Mouse (Mus musculus) neural tube, embryonic 15.5 days (tissue): ENCODE results near the gene Fbxo46. TPM values are rescaled to one million over a fixed set of nuclear protein-coding genes. Genes with fewer than 3 reads are reported as not detected.
"Not testable (repeated sequence)": the region's sequence is repeated elsewhere in the genome, so short reads cannot be mapped to it uniquely, and the experiment has no call there.

Source experiments
- ATAC-seq: fragments of 200-750 bp; cut with Nextera tagmentation; 2 replicates; pipeline ENCODE4 v1.8.0; 2017; ENCODE audit warnings: mild to moderate bottlenecking, moderate TSS enrichment, moderate library complexity; ENCODE audit not compliant: low FRiP score
- H3K27ac ChIP-seq: fragments of 300-500 bp; sonication (generic); replicated peaks from 2 replicates; pipeline ENCODE4 v1.5.1; 2015; ENCODE audit warnings: mild to moderate bottlenecking, inconsistent platforms
- H3K27me3 ChIP-seq: fragments of 300-500 bp; sonication (generic); replicated peaks from 2 replicates; pipeline ENCODE4 v1.6.1; 2015; ENCODE audit warnings: inconsistent platforms
- H3K36me3 ChIP-seq: fragments of 300-500 bp; sonication (generic); 2 replicates; pipeline ENCODE4 v1.6.1; 2015; ENCODE audit warnings: inconsistent platforms
- H3K4me1 ChIP-seq: fragments of 300-500 bp; sonication (generic); 2 replicates; pipeline ENCODE4 v1.6.1; 2015; ENCODE audit warnings: inconsistent platforms
- H3K4me2 ChIP-seq: fragments of 300-500 bp; sonication (generic); 2 replicates; pipeline ENCODE4 v1.6.1; 2015; ENCODE audit warnings: inconsistent platforms, mild to moderate bottlenecking, moderate library complexity
- H3K4me3 ChIP-seq: fragments of 300-500 bp; sonication (generic); replicated peaks from 2 replicates; pipeline ENCODE4 v1.5.1; 2015; ENCODE audit warnings: mild to moderate bottlenecking, inconsistent platforms
- H3K9ac ChIP-seq: fragments of 300-500 bp; sonication (generic); replicated peaks from 2 replicates; pipeline ENCODE4 v1.6.1; 2015; ENCODE audit warnings: mild to moderate bottlenecking, inconsistent platforms
- H3K9me3 ChIP-seq: fragments of 300-500 bp; sonication (generic); replicated peaks from 2 replicates; pipeline ENCODE4 v1.6.1; 2016; ENCODE audit warnings: inconsistent platforms
- WGBS: fragments of 180-500 bp; shearing (Covaris S2); methylation state at CpG from one replicate; pipeline ENCODE4 v1.1.7; 2015; ENCODE audit warnings: mixed read lengths; 5-methylcytosine and 5-hydroxymethylcytosine counted together
- polyA plus RNA-seq: library from polyadenylated mRNA; unstranded; fragments of >200 nt; fragmentation: Nextera tagmentation; extraction: Ambion mirVana; gene quantifications from 2 replicates; pipeline ENCODE4 v1.2.1, GENCODE M21; 2015

Gene Fbxo46
- 15.5 and 17.0 TPM in 2 replicates for polyA plus RNA-seq

- Histone ChIP-seq H3K4me2 (peak within 1 kb of the TSS; percentile 83), H3K9me3 (no peaks in the 10 kb centered on the region)
Measured at GRCm38 (mm10) chr7:19119631-19120429, at the start of gene Fbxo46. Gene Fbxo46 (plus strand): TSS chr7:19119859.

DNA sequence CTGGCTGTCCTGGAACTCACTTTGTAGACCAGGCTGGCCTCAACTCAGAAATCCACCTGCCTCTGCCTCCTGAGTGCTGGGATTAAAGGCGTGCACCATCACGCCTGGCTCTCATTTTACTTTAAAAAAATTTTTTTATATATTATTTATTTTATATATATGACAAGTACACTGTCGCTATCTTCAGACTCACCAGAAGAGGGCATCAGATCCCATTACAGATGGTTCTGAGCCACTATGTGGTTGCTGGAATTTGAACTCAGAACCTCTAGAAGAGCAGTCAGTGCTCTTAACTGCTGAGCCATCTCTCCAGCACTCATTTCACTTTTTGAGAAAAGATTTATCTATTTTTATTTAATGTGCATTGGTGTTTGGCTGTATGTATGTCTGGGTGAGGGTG, 48.6 kb upstream of the Fbxo46 start:
- not testable (repeated sequence) for H3K4me2 ChIP-seq, H3K4me1 ChIP-seq, H3K9ac ChIP-seq, ATAC-seq, H3K4me3 ChIP-seq, H3K36me3 ChIP-seq, H3K27ac ChIP-seq, H3K9me3 ChIP-seq
- WGBS = 63% methylated on average over 3 of the region's 3 CpGs
- H3K27me3 ChIP-seq = peaks cover 14% of the 10 kb centered on the region

More at GRCm38 (mm10) chr7:19119631-19120429, at the start of gene Fbxo46:
- peaks cover 34% of the 10 kb centered on the region for H3K4me1 ChIP-seq
- H3K27me3 ChIP-seq = no peaks in the 10 kb centered on the region
- H3K4me3 ChIP-seq = peak within 1 kb of the TSS; percentile 59
- H3K36me3 ChIP-seq = no peaks in the 10 kb centered on the region
- H3K9ac ChIP-seq = peak within 1 kb of the TSS; percentile 79
- peak within 1 kb of the TSS; percentile 71 for H3K27ac ChIP-seq
- 2% methylated on average over 34 of the region's 34 CpGs for WGBS
- peak; percentile 90 for ATAC-seq

GRCm38 (mm10) chr7:19073504-19073903, 46.2 kb upstream of the Fbxo46 start:
- Histone ChIP-seq H3K27me3 (no peaks in the 10 kb centered on the region), H3K9me3 (no peaks in the 10 kb centered on the region), H3K9ac (no peak overlapping the region), H3K36me3 (peaks cover 6% of the 10 kb centered on the region), H3K27ac (no peak overlapping the region), H3K4me2 (no peak overlapping the region), H3K4me3 (no peak overlapping the region), H3K4me1 (peaks cover 25% of the 10 kb centered on the region)
- 67% methylated on average over 9 of the region's 9 CpGs for WGBS
- ATAC-seq = no peak

DNA sequence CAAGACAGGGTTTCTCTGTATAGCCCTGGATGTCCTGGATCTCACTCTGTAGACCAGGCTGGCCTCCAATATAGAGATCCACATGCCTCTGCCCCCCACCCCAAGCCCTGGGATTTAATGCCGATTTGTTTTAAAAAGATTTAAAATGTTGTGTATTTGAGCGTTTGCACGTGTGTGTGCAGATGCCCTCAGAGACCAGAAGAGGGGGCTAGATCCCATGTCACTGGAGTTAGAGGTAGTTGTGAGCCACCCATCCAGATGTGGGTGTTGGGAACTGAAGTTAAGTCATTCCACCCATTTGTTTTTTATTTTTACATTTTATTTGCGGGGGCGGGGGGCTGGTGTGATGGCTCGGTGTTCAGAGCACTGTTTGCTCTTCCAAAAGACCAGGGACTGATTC, 45.2 kb upstream of the Fbxo46 start:
- Histone ChIP-seq H3K27me3 (no peaks in the 10 kb centered on the region), H3K36me3 (peaks cover 16% of the 10 kb centered on the region), H3K9me3 (no peaks in the 10 kb centered on the region), H3K27ac (no peak overlapping the region), H3K4me3 (no peak overlapping the region), H3K4me1 (peaks cover 25% of the 10 kb centered on the region), H3K9ac (no peak overlapping the region), H3K4me2 (no peak overlapping the region)
- no peak for ATAC-seq
- 95% methylated on average over 6 of the region's 6 CpGs for WGBS

GRCm38 (mm10) chr7:19075231-19075630, 44.4 kb upstream of the Fbxo46 start:
- Histone ChIP-seq H3K9me3 (no peaks in the 10 kb centered on the region), H3K4me1 (peaks cover 25% of the 10 kb centered on the region), H3K27me3 (no peaks in the 10 kb centered on the region), H3K4me3 (peak overlapping the region; percentile 96), H3K36me3 (peaks cover 23% of the 10 kb centered on the region), H3K9ac (peak overlapping the region; percentile 42), H3K4me2 (peak overlapping the region; percentile 94), H3K27ac (peak overlapping the region; percentile 64)
- peak; percentile 7; the same call in 1 of the 2 replicates for ATAC-seq
- WGBS = 72% methylated on average over 5 of the region's 5 CpGs

DNA sequence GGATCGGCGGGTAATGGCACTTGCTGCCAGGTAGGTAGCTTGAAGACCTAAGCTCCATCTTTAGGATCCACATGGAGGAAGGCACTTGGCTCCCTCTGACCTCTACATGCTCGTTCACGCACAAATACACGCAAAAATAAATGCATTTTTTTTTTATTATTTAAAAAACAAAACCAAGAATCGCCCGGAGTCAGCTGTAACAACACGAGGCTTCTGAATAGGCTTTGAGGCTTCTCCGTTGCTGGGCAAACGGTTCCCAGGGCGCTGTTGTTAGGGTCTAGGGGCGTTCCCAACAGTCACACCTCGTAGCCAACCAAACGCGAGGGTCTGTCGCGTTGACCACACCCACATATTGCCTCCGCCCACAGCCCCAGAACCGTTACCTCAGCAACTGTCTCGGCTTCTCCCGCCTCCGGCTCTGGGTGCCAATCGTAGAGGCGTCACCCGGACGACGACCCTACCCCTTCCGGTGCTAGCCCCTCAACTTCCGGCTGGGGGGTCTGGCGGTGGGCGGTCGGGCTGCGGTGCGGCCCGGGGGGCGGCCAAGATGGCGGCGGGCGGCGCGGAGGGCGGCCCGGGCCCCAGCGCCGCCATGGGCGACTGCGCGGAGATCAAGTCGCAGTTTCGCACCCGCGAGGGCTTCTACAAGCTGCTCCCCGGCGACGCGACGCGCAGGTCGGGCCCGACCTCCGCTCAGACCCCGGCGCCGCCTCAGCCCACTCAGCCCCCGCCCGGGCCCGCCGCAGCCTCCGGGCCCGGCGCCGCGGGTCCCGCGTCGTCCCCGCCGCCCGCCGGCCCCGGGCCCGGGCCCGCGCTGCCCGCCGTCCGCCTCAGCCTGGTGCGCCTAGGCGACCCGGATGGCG, 43.7 kb upstream of the Fbxo46 start, which contains the start of gene Dmwd:
Gene Dmwd, plus strand, starts transcription at position 505 of the 863 bp plus-strand sequence.
- peak within 1 kb of the TSS; percentile 96 for H3K4me3 ChIP-seq
- ATAC-seq = peak; percentile 98
- peak within 1 kb of the TSS; percentile 81 for H3K27ac ChIP-seq
- peaks cover 31% of the 10 kb centered on the region for H3K36me3 ChIP-seq
- H3K4me2 ChIP-seq = peak within 1 kb of the TSS; percentile 94
- no peaks in the 10 kb centered on the region for H3K27me3 ChIP-seq
- peaks cover 25% of the 10 kb centered on the region for H3K4me1 ChIP-seq
- under 1% methylated on average over 76 of the region's 91 CpGs for WGBS
- H3K9ac ChIP-seq = peak within 1 kb of the TSS; percentile 100
- no peaks in the 10 kb centered on the region for H3K9me3 ChIP-seq

DNA sequence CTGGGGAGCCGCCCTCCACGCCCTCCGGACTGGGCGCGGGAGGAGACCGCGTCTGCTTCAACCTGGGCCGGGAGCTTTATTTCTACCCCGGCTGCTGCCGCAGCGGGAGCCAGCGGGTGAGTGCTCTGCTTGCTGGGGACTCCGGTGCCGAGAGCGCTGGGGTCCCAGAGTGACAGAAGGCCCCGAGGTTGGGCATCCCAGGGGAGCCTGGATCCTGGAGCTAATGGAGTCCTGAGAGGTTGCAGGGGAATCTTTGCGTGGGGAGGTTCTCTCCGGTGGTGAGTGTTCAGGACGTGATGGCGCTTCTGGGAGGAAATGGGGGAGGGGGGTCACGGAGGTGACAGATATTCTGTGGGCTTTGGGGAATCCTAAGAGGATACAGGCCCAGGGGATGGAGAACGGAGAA, 43.1 kb upstream of the Fbxo46 start:
- under 1% methylated on average over 21 of the region's 22 CpGs for WGBS
- ATAC-seq = no peak
- Histone ChIP-seq H3K4me1 (peaks cover 29% of the 10 kb centered on the region), H3K9me3 (no peaks in the 10 kb centered on the region), H3K9ac (peak overlapping the region; percentile 100), H3K4me3 (peak overlapping the region; percentile 96), H3K27ac (peak overlapping the region; percentile 81), H3K27me3 (no peaks in the 10 kb centered on the region), H3K36me3 (peaks cover 37% of the 10 kb centered on the region), H3K4me2 (peak overlapping the region; percentile 94)

DNA sequence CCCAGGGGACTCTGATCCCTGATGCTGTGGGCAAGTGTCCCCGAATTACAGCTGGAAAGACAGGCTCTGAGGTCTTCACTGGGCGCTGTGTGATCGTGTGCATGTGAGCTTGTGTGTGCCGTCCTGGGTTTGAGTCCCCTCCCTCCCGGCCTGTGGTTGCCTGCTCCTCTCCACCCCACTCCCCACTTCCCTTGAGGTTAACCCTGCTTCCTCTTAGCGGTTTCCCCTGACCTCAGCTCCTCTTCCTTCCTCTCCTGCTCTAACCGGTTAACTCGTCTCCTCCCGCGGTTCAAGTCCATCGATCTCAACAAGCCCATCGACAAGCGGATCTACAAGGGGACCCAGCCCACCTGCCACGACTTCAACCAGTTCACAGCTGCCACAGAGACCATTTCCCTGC, 41.9 kb upstream of the Fbxo46 start:
- no peaks in the 10 kb centered on the region for H3K9me3 ChIP-seq
- no peaks in the 10 kb centered on the region for H3K27me3 ChIP-seq
- H3K9ac ChIP-seq = peak overlapping the region; percentile 100; the same call in 1 of the 2 replicates
- H3K4me3 ChIP-seq = peak overlapping the region; percentile 96
- ATAC-seq = no peak
- peak overlapping the region; percentile 94 for H3K4me2 ChIP-seq
- H3K27ac ChIP-seq = no peak overlapping the region
- H3K36me3 ChIP-seq = peaks cover 49% of the 10 kb centered on the region
- WGBS = 86% methylated on average over 14 of the region's 14 CpGs
- H3K4me1 ChIP-seq = peaks cover 39% of the 10 kb centered on the region

DNA sequence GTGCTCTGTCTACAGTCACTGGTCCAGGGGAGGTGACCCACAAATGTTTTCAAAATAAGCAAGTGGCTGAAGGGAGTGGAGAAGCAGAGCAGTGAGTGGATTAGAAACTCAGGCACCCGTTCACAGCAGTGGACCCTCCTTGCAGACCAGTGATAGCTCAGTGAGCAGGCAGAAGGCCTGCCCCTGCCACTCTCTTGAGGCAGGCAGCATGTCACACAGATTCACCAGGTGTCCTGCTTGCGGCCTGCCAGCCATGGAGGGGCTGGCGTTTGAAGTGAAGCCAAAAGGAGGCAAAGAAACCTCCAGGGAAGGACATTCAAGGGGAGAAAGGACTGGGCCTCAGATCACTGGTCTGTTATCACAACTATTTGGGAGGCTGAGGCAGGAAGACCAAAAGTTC, 40.9 kb upstream of the Fbxo46 start:
- no peak for ATAC-seq
- H3K4me2 ChIP-seq = no peak overlapping the region
- H3K36me3 ChIP-seq = peaks cover 55% of the 10 kb centered on the region
- WGBS = 92% methylated on average over 3 of the region's 3 CpGs
- no peak overlapping the region for H3K9ac ChIP-seq
- H3K4me3 ChIP-seq = no peak overlapping the region
- no peaks in the 10 kb centered on the region for H3K9me3 ChIP-seq
- H3K4me1 ChIP-seq = peaks cover 49% of the 10 kb centered on the region
- H3K27ac ChIP-seq = no peak overlapping the region
- no peaks in the 10 kb centered on the region for H3K27me3 ChIP-seq

- H3K27ac ChIP-seq = no peak overlapping the region
- H3K27me3 ChIP-seq = no peaks in the 10 kb centered on the region
- H3K9ac ChIP-seq = no peak overlapping the region
- 87% methylated on average over 19 of the region's 19 CpGs for WGBS
- ATAC-seq = no peak
- H3K36me3 ChIP-seq = peaks cover 57% of the 10 kb centered on the region
- H3K4me1 ChIP-seq = peaks cover 59% of the 10 kb centered on the region
- no peaks in the 10 kb centered on the region for H3K9me3 ChIP-seq
- no peak overlapping the region for H3K4me3 ChIP-seq
- no peak overlapping the region for H3K4me2 ChIP-seq
Measured at GRCm38 (mm10) chr7:19080451-19080950, 39.2 kb upstream of the Fbxo46 start.

DNA sequence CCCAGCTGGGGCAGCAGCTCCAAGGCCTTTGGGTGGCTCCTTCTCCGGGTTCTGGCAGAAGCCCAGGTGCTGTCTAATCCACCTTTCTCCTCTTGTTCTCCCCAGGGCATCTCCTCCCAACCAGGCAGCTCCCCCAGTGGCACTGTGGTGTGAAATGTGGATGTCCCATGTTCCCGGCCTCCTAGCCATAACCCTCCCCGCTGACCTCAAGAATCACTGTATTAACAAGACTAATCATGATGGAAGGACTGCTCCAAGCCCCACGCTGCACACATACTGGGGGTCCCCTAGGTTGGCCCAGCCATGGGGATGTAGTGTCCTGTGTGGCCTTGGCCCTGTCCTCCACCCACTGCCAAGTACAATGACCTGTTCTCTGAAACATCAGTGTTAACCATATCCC, 37.5 kb upstream of the Fbxo46 start:
- ATAC-seq = no peak
- Histone ChIP-seq H3K4me2 (no peak overlapping the region), H3K4me3 (no peak overlapping the region), H3K27ac (no peak overlapping the region), H3K4me1 (peaks cover 60% of the 10 kb centered on the region), H3K27me3 (no peaks in the 10 kb centered on the region), H3K9ac (no peak overlapping the region), H3K36me3 (peaks cover 59% of the 10 kb centered on the region), H3K9me3 (no peaks in the 10 kb centered on the region)
- 83% methylated on average over 4 of the region's 4 CpGs for WGBS
